Mouse (Mus musculus) heart, postnatal 0 days (tissue): ENCODE measurements around the gene M1ap.

Experiments
- CTCF ChIP-seq: IDR thresholded peaks from 2 replicates; pipeline ENCODE4 v1.5.1; 2016; ENCODE audit warnings: antibody characterized with exemption, control low read depth, low read depth
- EP300 ChIP-seq: IDR thresholded peaks from 2 replicates; pipeline ENCODE4 v1.6.1; 2016; ENCODE audit warnings: antibody characterized with exemption, low read depth

- no peak for TF ChIP-seq CTCF
- TF ChIP-seq EP300: no peak
Observed at GRCm38 (mm10) chr6:82934616-82935230, 12.0 kb upstream of the M1ap start.
